Mouse (Mus musculus) hematopoietic stem cell, adult 5-6 weeks (primary cell): ENCODE measurements around the gene Izumo2. TPM values are rescaled to one million over a fixed set of nuclear protein-coding genes. Genes with fewer than 3 reads are reported as not detected.
"Not testable (repeated sequence)": the region's sequence is repeated elsewhere in the genome, so short reads cannot be mapped to it uniquely, and the experiment has no call there.

Source experiments
- ATAC-seq, 2 experiments: fragments of 125-278 bp in 1 of 2; replicated peaks in 1 of 2; 2 replicates each; pipeline ENCODE4 v1.8.0; 2016 to 2017; ENCODE audit warnings: inconsistent platforms in 2 of 2, mild to moderate bottlenecking in 2 of 2, moderate number of reproducible peaks in 2 of 2, low read depth in 1 of 2, moderate TSS enrichment in 1 of 2; ENCODE audit not compliant: low FRiP score in 2 of 2, poor library complexity in 2 of 2, severe bottlenecking in 2 of 2, insufficient read depth in 1 of 2, low TSS enrichment in 1 of 2
- total RNA-seq: library from RNA; stranded (forward); fragments of 172-1452, 232-1000 nt; gene quantifications from 2 replicates; pipeline ENCODE4 v1.2.3, GENCODE M21; 2017

Izumo2 gene
- total RNA-seq, 1 experiment from 2014 or later = not detected

DNA sequence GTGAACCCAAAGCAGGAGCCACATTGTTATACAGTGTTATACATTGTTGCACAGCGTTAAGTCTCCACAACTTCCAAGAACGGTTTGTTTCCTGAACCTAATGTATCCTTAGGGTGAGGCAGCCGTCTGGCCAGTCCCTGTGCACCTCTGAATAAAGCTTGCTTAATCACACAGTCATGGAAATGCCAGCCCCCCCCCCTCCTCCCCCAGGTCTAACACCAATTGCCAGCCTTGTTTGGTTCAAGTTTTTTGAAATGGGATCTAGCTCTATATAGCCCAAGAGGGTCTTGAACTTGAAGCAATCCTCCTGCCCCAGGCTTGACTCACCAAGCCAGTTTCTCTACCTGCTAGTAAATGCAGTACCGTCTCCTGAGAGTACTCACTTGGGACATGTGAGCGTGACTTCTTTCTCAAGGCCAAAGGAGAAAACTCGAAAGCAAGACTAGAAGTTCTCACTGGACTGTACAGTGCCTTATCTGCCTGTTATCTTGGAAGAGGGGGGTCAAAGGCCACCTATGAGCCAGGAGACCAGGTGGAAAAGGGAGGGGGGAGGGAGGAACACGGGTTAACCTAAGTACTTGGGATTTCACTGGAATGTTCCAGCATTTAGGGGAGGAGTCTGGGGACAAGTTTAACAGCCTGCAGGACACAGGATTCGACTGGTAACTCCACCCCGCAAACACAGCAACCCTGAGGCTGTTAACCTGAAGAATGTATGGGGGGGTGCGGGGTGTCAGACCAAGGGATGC, 14.9 kb upstream of the Izumo2 start:
- no peak for ATAC-seq

DNA sequence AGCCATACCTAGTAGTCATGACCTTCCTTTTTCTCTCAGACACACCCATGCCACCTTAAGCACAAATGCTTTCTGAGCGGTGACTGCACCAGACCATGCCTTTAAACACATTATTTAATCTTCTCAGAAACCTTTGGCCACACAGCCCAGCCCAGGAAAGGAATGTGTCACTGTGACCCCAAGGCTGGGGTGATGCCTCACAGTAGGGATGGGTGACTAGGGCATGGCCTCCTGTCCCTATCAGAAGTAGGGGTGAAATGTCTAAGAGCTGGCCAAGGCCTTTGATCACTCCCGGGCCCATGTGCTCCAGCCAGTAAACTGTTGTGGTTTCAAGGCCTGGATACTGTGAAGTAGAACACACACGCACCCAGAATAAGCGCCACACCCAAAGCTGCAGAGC, 13.3 kb upstream of the Izumo2 start:
- no peak for ATAC-seq

DNA sequence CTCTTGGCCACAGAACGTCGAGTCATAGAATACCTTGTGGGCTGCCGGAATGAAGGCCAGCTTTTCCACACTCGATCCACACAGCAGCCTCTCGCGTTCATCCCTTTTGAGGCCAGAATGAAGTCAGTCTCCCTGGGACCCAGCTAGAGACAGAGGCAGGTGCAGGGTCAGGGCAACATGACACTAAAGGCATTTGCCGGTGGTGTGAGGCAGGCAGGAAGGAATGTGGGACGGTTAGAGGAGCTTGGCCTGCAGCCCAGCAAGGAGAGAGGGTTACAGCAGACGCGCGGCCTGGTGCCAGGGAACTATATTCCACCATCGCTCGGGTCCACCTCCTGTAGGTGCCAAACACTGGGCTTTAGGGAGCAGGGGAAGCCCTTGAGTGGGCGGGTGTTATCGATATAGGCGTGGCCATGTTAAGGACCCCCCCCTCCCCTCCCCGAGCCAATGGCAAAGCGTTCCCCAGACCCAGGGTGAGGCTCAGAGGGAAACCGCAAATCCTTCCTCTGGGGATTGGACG, 11.3 kb upstream of the Izumo2 start:
- peak; percentile 47 to 61 for ATAC-seq

DNA sequence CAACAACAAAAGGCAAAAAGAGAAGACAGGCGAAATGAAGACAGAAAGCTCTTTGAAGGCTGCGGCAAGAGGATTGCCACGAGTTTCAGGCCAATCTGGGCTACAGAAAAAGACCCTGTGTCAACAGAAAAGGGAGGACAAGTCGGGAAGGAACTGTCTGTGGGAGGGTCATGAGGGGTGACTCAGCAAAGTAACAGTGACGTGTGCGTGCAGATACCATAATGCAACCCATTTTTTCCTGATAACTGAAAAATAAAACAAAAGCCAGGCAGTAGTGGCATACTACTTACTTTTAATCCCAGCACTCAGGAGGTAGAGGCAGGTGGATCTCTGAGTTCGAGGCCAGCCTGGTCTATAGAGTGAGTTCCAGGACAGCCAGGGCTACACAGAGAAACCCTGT, 10.6 kb upstream of the Izumo2 start:
- 0 out of 4 replicates have a peak, but pooled peaks of 1 of the 2 experiments have one; percentile 8 for ATAC-seq

DNA sequence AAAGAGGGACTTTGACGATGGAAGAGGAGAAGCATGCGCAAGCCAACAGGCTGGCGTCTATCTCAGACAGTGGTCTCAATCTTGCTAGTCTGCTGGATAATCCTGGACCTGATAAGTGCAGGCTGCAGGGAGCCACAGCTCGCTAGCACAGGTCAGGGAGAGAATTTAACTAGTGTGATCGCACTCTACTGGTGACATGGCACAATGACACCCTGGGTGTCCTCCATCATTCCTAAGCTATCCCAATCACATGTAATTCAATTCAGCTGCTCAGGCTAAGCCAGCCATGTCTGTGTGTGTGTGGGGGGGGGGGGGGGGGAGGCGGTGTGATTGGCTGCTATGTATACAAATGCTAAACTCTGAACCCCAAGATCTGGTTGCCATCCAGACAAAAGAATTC, 6.6 kb upstream of the Izumo2 start:
- ATAC-seq = peak; percentile 54 to 69; a peak in 3 of 4 replicates

DNA sequence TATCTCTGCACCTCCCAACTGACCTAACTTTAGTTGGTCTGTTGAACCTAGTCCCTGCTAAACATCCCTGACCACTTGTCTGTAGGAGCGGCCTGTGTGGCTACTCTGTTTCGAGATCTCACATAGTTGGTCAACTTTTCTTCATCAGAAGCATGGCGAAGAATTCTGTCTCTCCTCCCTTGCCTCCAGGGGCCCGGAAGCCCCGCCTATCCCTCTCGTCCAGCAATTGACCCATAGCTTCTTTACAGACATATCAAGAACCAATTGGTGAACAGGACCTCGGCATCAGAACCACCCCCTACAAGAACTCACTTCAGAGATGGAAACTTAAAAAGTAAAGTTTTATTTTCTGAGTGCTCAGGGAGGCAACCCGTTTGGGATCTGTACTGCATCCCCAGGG, 5.6 kb upstream of the Izumo2 start:
- ATAC-seq = no peak

DNA sequence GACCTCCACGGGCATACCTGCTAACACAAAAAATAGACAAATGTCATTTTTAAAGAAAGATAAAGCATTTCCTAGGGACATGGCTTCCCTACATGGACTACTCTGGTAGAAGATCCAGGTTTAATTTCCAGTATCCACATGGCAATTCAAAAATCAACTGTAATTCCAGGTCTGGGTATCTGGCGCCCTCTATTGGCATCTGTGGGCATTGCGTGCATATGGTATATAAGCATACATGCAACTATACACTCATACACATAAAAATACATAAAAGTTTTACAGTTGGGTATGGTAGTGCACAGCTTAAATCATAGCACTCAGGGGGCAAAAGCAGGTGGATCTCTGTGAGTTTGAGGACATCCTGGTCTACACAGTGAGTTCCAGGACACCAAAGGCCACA, 4.2 kb upstream of the Izumo2 start:
- ATAC-seq = no peak

DNA sequence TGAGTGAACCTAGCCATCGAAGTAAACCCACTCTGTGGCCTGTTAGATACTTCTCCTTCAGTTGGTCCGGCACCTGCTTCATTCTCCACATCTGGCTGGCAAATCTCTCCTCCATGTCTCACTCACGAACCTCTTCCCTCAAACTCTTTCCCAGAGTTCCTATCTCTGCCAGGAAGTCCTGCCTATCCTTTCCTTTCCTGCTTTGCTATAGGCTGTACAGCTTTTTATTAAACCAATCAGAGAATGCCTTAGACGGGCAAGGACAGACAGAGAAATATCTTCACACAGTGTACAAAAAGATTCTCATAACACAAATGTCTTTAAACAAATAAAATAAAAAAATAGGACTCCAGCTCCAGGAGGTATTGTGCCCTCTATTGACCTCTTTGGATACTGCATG, 3.5 kb upstream of the Izumo2 start:
- no peak for ATAC-seq

DNA sequence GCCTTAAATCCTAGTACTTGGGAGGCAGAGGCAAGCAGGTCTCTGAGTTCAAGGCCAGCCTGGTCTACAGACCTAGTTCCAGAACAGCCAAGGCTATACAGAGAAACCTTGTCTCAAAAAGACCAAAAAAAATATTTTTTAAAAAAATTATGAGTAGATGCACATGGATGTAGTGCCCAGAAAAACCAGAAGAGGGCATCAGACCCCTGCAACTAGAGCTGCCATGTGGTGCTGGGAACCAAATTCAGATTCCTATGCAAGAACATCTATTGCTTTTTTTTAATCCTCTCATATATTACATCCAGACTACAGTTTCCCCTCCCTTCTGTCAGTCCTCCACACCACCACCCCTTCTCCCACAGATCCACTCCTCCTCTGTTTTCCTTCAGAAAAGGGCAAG, 2.2 kb upstream of the Izumo2 start:
- ATAC-seq = no peak

DNA sequence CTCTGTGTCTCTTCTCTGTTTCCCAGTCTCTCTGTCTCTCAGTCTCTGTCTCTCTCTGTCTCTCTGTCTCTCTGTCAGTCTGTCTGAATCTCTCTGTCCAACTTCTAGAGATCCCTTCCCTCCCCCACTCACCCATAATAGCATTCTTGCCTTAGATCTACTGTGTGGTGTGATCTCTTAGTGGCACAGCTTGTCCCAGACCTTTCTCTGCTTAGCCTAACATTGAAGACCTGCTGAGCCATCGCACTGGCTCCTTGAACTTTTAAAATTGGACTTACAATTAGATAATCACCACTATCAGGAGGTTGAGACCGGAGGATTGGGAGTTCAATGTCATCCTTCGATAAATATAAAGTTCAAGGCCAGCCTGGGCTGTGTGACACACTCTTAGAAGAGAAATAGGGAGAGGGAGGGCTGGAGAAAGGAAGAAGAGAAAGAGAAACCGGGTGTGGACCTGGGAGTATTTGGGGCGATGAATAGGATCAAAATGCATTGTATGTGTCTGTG, 1.3 kb upstream of the Izumo2 start:
- ATAC-seq = no peak

DNA sequence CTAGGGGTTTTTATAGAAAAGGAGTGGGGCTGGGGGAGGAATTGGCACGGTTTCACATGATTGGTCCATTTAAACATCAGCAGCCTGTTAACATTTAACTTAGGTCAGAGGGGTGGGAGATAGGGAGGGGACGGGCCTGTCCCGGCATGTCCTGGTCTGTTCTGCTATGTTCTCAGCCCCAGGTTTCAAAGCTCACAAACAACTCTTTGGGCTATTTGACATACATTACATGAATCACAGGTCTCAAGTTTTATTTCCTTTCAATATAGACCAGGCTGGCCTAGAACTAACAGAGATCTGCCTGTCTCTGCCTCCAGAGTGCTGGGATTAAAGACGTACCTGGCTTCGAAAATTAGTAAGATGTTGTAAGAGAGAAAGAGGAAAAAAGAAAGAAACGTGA, 449 bp upstream of the Izumo2 start:
- not testable (repeated sequence) for ATAC-seq

DNA sequence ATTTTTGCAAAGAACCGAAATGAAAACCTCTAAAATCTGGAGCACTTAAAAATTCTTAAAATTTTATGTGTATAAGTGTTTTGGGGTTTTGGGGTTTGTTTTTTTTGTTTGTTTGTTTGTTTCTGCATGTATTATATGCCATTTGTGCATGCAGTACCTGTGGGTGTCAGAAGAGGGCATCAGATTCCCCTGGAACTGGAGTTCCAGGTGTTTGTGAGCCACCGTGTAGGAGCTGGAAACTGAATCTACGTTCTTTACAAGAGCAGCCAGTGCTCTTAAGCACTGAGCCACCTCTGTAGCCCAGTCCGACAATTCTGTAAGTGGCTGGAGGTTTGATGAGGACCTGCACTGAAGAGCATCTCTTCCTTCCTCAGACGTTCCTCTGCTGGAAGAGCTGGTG, 1.3 kb downstream of the Izumo2 start:
- no peak for ATAC-seq

DNA sequence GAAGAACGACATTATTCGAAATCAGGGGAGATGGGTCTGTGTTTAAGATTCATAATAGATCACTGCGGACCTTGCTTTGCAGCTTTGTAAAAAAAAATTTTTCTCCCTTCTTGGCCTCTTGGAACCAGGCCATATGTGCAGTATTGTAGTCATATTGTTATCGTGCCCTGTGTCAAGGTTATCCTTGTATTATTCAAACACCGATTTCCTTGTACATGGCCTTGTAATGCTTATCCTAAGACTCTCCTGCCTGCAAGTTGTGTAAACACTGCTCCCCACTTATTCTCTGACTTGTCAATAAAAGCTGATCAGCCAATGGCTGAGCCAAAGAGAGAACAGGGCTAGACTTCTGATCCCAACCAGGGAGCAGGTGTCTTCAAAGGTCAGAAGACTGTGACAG, 13.5 kb downstream of the Izumo2 start:
- ATAC-seq = no peak

DNA sequence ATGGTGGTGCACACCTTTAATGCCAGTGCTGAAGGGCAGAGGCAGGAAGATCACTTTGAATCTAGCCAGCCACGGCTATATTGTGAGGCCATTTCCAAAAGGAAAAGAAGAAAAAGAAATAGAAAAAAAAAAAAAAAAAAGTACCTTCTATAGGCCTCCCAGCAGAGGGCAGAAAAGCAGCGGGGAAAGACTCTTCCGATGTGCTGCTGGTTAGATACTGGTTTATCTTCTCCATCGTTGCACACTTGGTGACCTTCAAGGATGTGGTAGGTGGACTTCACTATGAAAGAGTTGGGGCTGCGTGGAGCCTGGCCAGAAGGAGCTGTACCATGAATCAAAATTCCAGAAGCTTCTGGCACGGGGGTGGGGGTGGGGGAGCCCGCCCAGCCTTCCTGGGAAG, 15.8 kb downstream of the Izumo2 start:
- no peak for ATAC-seq

DNA sequence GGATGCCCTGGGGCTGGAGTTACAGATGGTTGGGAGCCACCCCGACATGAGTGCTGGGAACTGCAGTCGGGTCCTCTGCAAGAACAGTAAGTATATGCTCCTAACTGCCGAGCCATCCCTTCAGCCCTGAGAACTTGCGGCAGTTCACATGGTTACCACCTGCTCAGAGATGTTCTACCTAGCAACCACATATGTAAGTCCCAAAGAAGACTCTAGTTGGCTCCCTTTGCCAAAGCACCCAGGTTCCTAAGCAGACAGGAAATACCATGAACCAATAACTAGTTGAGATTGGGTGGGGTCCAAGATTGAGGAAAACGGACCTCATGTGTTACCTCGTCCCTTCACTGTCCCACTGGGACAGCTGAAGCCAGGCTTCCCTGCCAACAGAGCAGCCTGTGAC, 17.8 kb downstream of the Izumo2 start:
- 0 out of 4 replicates have a peak, but pooled peaks of 1 of the 2 experiments have one; percentile 39 for ATAC-seq

DNA sequence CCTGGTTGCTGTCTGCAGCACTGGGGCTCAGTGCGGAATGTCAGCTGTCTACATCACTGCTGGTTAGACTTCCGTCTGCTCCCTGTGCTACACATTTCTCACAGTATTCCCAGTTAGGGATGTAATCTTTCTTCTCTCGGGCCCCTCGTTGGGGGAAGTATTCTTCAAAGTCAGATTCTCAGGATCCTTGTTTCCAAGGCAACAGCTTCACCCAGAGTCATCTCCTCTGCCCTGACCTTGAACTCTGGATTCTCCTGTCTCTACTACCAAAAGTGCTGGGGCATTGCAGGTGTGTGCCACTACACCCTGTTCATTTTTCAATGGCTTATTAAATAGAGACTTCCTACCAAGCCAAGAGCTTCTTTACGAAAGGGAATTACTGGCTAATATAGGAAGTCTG, 18.6 kb downstream of the Izumo2 start:
- ATAC-seq = no peak

DNA sequence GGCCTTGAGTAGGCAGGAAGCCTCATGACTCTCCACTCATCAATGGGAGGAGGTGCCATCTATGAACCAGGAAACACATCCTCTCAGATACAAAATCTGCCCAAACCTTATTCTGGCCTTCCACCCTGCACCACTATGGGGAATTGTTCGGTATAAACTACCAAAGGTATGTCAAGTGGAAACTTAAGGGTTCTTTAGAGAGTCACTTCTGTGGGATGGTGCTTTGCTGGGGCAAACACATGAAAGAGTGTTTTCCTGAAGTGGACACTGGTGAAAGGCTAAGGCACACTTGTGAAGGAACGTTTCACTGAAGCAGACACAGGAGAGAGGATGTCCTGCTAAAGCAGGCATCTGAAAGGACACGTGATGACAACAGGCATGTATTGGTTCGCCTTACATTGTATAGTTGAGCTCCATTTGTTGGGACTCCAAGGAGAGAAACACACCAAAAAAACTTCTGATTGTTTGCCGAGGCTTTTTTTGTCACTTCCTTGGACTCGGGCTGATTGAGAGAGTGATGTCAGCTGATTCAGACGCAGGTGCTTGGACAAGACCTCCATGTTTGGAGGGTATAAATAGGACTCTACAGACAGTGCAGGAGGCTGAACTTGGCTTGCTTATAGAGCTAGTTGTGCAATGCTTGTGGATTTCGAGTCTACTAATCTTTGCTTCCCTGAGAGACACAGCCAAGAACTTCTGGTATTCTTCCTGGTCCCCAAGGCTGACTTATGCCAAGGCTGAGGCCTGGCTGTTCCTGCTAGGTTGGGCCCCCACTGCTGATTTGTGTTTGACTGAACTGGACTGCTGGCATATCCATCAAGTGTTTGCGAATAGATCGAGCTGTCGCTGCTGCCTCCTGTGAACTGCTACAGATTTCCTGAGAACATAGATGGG, 19.8 kb downstream of the Izumo2 start:
- ATAC-seq = no peak

DNA sequence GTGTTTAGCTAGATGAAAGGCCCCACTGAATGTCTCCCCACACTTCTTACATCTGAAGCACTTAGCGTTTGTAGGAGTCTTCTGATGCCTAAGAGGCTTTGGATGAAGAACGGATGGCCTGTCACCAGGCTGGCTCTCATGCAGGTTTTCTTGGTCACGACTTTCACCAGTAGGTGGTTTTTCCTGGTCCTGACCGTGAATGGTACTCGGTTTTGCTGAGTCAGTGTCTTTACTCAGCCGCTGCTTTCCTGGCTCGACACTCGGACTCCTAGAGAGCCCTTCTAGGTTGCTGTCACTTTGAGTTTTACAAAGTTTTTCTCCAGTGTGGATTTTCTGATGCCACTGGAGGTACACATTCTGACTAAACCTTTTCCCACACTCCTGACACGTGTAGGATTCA, 25.2 kb downstream of the Izumo2 start:
- no peak for ATAC-seq
